Mouse (Mus musculus): ENCODE data around the gene Fgf22. TPM values are rescaled to one million over a fixed set of nuclear protein-coding genes. Genes with fewer than 3 reads are reported as not detected.
A peak's percentile ranks its signal among the peaks of the same experiment; 100 is the strongest.

Gene Fgf22
- polyA plus RNA-seq, 1 experiment: not detected

DNA sequence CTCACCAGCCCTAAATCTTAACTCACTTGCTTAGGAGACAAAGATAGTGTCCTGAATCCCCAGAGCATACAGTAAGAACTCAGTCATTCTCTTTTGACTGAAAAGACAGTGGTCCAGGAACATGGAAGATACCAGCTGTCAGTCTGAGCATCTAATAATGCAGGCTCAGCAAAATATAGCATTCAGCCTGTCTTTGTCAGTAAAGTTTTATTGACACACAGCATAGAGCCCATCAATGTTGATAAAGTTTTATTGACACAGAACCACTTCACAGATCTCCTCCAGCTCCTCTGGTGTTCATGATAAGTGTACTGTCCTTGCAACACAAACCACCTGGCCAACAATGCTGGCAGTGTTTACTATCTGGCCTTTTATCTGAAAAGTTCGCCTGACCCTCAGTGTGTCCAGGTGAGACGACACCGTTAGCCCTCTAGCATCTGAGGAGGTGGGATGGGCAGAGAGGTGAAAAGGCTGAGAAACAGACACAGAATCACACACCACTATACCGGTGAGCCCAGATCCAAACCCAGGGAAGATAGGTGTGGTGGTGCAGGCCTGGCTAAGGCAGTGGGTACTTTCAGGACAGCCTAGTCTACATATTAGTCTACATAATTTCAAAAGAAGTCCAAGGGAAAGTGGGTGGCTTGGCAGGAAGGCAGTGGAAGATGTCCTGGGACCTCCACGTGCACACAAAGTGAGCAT lies 37.6 kb downstream of the Fgf22 start:
- no peak for DNase-seq
- TF ChIP-seq POLR2A (IDR thresholded peaks at IDR 0.05; ENCODE audit: control insufficient read depth, extremely low read depth, insufficient read depth, low read length, poor library complexity) (no peak), CTCF (IDR thresholded peaks at IDR 0.05; ENCODE audit: borderline replicate concordance, control insufficient read depth, extremely low read depth, insufficient read depth, low read length, poor library complexity) (no peak)
- no peaks in the 10 kb centered on the region for H3K36me3 ChIP-seq (ENCODE audit: control insufficient read depth, insufficient read depth, low read length)
- H3K27me3 ChIP-seq (ENCODE audit: control insufficient read depth, insufficient read depth, low read length): no peaks in the 10 kb centered on the region
- no peak overlapping the region for H3K4me3 ChIP-seq (ENCODE audit: control insufficient read depth, insufficient read depth, low read length)
- H3K4me1 ChIP-seq (replicated peaks; ENCODE audit: control insufficient read depth, insufficient read depth, low read length): peaks cover 55% of the 10 kb centered on the region
- 90% methylated on average over 5 of the region's 5 CpGs for WGBS
- no peak overlapping the region for H3K27ac ChIP-seq (ENCODE audit: control insufficient read depth, insufficient read depth, low read length)

GRCm38 (mm10) chr10:79793051-79793737 lies 38.3 kb downstream of the Fgf22 start, which contains the start of gene Palm:
Palm (plus strand) TSS chr10:79793572.
- Histone ChIP-seq H3K4me1 (replicated peaks; ENCODE audit: control insufficient read depth, insufficient read depth, low read length) (peaks cover 56% of the 10 kb centered on the region), H3K27me3 (ENCODE audit: control insufficient read depth, insufficient read depth, low read length) (no peaks in the 10 kb centered on the region), H3K36me3 (ENCODE audit: control insufficient read depth, insufficient read depth, low read length) (no peaks in the 10 kb centered on the region), H3K27ac (ENCODE audit: control insufficient read depth, insufficient read depth, low read length) (no peak within 1 kb of the TSS), H3K4me3 (ENCODE audit: control insufficient read depth, insufficient read depth, low read length) (peak within 1 kb of the TSS; percentile 66)
- 6% methylated on average over 51 of the region's 51 CpGs for WGBS
- TF ChIP-seq POLR2A (IDR thresholded peaks at IDR 0.05; ENCODE audit: control insufficient read depth, extremely low read depth, insufficient read depth, low read length, poor library complexity) (no peak), CTCF (IDR thresholded peaks at IDR 0.05; ENCODE audit: borderline replicate concordance, control insufficient read depth, extremely low read depth, insufficient read depth, low read length, poor library complexity) (peak; percentile 93; the same call in 1 of the 2 replicates)
- peak; percentile 82 for DNase-seq

- Histone ChIP-seq H3K4me3 (ENCODE audit: control insufficient read depth, insufficient read depth, low read length) (peak overlapping the region; percentile 66), H3K36me3 (ENCODE audit: control insufficient read depth, insufficient read depth, low read length) (no peaks in the 10 kb centered on the region), H3K27me3 (ENCODE audit: control insufficient read depth, insufficient read depth, low read length) (no peaks in the 10 kb centered on the region), H3K4me1 (replicated peaks; ENCODE audit: control insufficient read depth, insufficient read depth, low read length) (peaks cover 54% of the 10 kb centered on the region), H3K27ac (ENCODE audit: control insufficient read depth, insufficient read depth, low read length) (no peak overlapping the region)
- DNase-seq: no peak
- WGBS: 16% methylated on average over 38 of the region's 38 CpGs
- TF ChIP-seq POLR2A (IDR thresholded peaks at IDR 0.05; ENCODE audit: control insufficient read depth, extremely low read depth, insufficient read depth, low read length, poor library complexity) (no peak), CTCF (IDR thresholded peaks at IDR 0.05; ENCODE audit: borderline replicate concordance, control insufficient read depth, extremely low read depth, insufficient read depth, low read length, poor library complexity) (no peak)
Measured at GRCm38 (mm10) chr10:79793738-79794490, 39.0 kb downstream of the Fgf22 start.

GRCm38 (mm10) chr10:79794491-79794931 lies 39.6 kb downstream of the Fgf22 start:
- Histone ChIP-seq H3K27ac (ENCODE audit: control insufficient read depth, insufficient read depth, low read length) (no peak overlapping the region), H3K4me1 (replicated peaks; ENCODE audit: control insufficient read depth, insufficient read depth, low read length) (peaks cover 48% of the 10 kb centered on the region), H3K4me3 (ENCODE audit: control insufficient read depth, insufficient read depth, low read length) (peak overlapping the region; percentile 66), H3K36me3 (ENCODE audit: control insufficient read depth, insufficient read depth, low read length) (no peaks in the 10 kb centered on the region), H3K27me3 (ENCODE audit: control insufficient read depth, insufficient read depth, low read length) (no peaks in the 10 kb centered on the region)
- 54% methylated on average over 10 of the region's 10 CpGs for WGBS
- peak; percentile 17; the same call in 1 of the 2 replicates for TF ChIP-seq POLR2A (IDR thresholded peaks at IDR 0.05; ENCODE audit: control insufficient read depth, extremely low read depth, insufficient read depth, low read length, poor library complexity)
- TF ChIP-seq CTCF (IDR thresholded peaks at IDR 0.05; ENCODE audit: borderline replicate concordance, control insufficient read depth, extremely low read depth, insufficient read depth, low read length, poor library complexity): no peak
- no peak for DNase-seq

- Histone ChIP-seq H3K27ac (ENCODE audit: control insufficient read depth, insufficient read depth, low read length) (no peak overlapping the region), H3K4me3 (ENCODE audit: control insufficient read depth, insufficient read depth, low read length) (no peak overlapping the region), H3K27me3 (ENCODE audit: control insufficient read depth, insufficient read depth, low read length) (no peaks in the 10 kb centered on the region), H3K4me1 (replicated peaks; ENCODE audit: control insufficient read depth, insufficient read depth, low read length) (peaks cover 36% of the 10 kb centered on the region), H3K36me3 (ENCODE audit: control insufficient read depth, insufficient read depth, low read length) (no peaks in the 10 kb centered on the region)
- whole genome bisulfite sequencing: 98% methylated on average over 3 of the region's 3 CpGs
- DNase-seq: no peak
- no peak for TF ChIP-seq POLR2A (IDR thresholded peaks at IDR 0.05; ENCODE audit: control insufficient read depth, extremely low read depth, insufficient read depth, low read length, poor library complexity)
- no peak for TF ChIP-seq CTCF (IDR thresholded peaks at IDR 0.05; ENCODE audit: borderline replicate concordance, control insufficient read depth, extremely low read depth, insufficient read depth, low read length, poor library complexity)
Measured at GRCm38 (mm10) chr10:79795905-79796304, 41.0 kb downstream of the Fgf22 start.

DNA sequence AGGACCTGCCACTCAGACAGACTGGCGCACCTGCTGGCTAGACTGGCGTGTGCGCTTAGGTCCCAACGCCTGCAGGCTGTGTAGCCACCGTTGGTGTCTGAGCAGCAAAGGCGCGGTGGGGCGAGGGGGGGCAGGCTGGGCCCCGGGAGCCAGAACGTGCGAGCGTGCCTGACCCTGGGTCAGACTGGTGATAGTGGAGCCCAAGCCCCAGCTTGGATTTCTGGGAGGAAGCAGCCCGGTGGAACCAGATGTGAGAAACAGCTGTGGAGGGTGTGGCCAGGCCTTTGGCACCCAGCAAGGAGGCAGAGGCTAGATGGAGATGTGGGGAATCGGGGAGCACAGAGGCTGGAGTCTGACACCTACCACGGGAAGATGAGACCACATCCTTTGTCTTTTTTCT lies 42.5 kb downstream of the Fgf22 start:
- TF ChIP-seq CTCF (IDR thresholded peaks at IDR 0.05; ENCODE audit: borderline replicate concordance, control insufficient read depth, extremely low read depth, insufficient read depth, low read length, poor library complexity) (no peak), POLR2A (IDR thresholded peaks at IDR 0.05; ENCODE audit: control insufficient read depth, extremely low read depth, insufficient read depth, low read length, poor library complexity) (no peak)
- 10% methylated on average over 15 of the region's 15 CpGs for WGBS
- Histone ChIP-seq H3K4me3 (ENCODE audit: control insufficient read depth, insufficient read depth, low read length) (no peak overlapping the region), H3K36me3 (ENCODE audit: control insufficient read depth, insufficient read depth, low read length) (no peaks in the 10 kb centered on the region), H3K4me1 (replicated peaks; ENCODE audit: control insufficient read depth, insufficient read depth, low read length) (peaks cover 36% of the 10 kb centered on the region), H3K27ac (ENCODE audit: control insufficient read depth, insufficient read depth, low read length) (no peak overlapping the region), H3K27me3 (ENCODE audit: control insufficient read depth, insufficient read depth, low read length) (no peaks in the 10 kb centered on the region)
- DNase-seq: no peak

Data from thymus, adult 2 months (tissue).